Mouse (Mus musculus) cerebellum, adult 18-20 months (tissue): Measurements from ENCODE around the gene Arhgap17.

Experiments used
- DNase-seq, 2 experiments: peaks; one replicate each; pipeline ENCODE4 v3.0.0; 2021

The Arhgap17 gene

GRCm38 (mm10) chr7:123369759-123370481 is at the start of gene Arhgap17, which contains the start of gene Lcmt1:
Gene Arhgap17, minus strand, starts transcription at chr7:123369915.
Gene Lcmt1, plus strand, starts transcription at chr7:123369784.
- peak; percentile 98 to 99 for DNase-seq

- no peak for DNase-seq
These were observed 47.9 kb upstream of the Arhgap17 start for GRCm38 (mm10) chr7:123417661-123418060.

GRCm38 (mm10) chr7:123416803-123417202 is 47.1 kb upstream of the Arhgap17 start:
- no peak for DNase-seq

GRCm38 (mm10) chr7:123412143-123412542 is 42.4 kb upstream of the Arhgap17 start:
- DNase-seq: peak; percentile 87 to 90

- DNase-seq: no peak
These were observed 41.4 kb upstream of the Arhgap17 start for GRCm38 (mm10) chr7:123411109-123411508.

GRCm38 (mm10) chr7:123410502-123410901 is 40.8 kb upstream of the Arhgap17 start:
- DNase-seq: no peak

- no peak for DNase-seq
These were observed 37.3 kb upstream of the Arhgap17 start for GRCm38 (mm10) chr7:123406988-123407387.

GRCm38 (mm10) chr7:123405619-123406018 is 35.9 kb upstream of the Arhgap17 start:
- DNase-seq: peak in 1 of 2 experiments; percentile 34

GRCm38 (mm10) chr7:123404198-123404597 is 34.5 kb upstream of the Arhgap17 start:
- peak; percentile 67 to 83 for DNase-seq

- DNase-seq: no peak
These were observed 31.4 kb upstream of the Arhgap17 start for GRCm38 (mm10) chr7:123401121-123401520.

GRCm38 (mm10) chr7:123399286-123399685 is 29.6 kb upstream of the Arhgap17 start:
- DNase-seq: peak; percentile 80 to 85

- peak; percentile 69 to 80 for DNase-seq
These were observed 29.1 kb upstream of the Arhgap17 start for GRCm38 (mm10) chr7:123398828-123399227.

- DNase-seq: peak; percentile 59 to 60
These were observed 28.2 kb upstream of the Arhgap17 start for GRCm38 (mm10) chr7:123397931-123398330.

GRCm38 (mm10) chr7:123397369-123397768 is 27.7 kb upstream of the Arhgap17 start:
- no peak for DNase-seq

GRCm38 (mm10) chr7:123396900-123397299 is 27.2 kb upstream of the Arhgap17 start:
- DNase-seq: peak; percentile 49 to 55

GRCm38 (mm10) chr7:123394271-123394670 is 24.6 kb upstream of the Arhgap17 start:
- no peak for DNase-seq

GRCm38 (mm10) chr7:123389686-123390280 is 20.1 kb upstream of the Arhgap17 start:
- peak in 1 of 2 experiments; percentile 55 for DNase-seq

GRCm38 (mm10) chr7:123385693-123386407 is 16.1 kb upstream of the Arhgap17 start:
- no peak for DNase-seq

- peak; percentile 90 to 99 for DNase-seq
These were observed 8.0 kb upstream of the Arhgap17 start for GRCm38 (mm10) chr7:123377443-123378400.

- DNase-seq: no peak
These were observed 1.8 kb upstream of the Arhgap17 start for GRCm38 (mm10) chr7:123371501-123371900.

- no peak for DNase-seq
These were observed 985 bp upstream of the Arhgap17 start for GRCm38 (mm10) chr7:123370700-123371099.
